Mouse (Mus musculus): ENCODE data around the gene Zfp180.
"Not testable (repeated sequence)": the region's sequence is repeated elsewhere in the genome, so short reads cannot be mapped to it uniquely, and the experiment has no call there.

Gene Zfp180

GRCm38 (mm10) chr7:24081634-24082431 is at the start of gene Zfp180:
Gene Zfp180, plus strand, starts transcription at chr7:24081924.
- DNase-seq: peak; percentile 88 to 89

GRCm38 (mm10) chr7:24052660-24053304 is 28.9 kb upstream of the Zfp180 start, which contains the start of gene Vmn1r183:
Gene Vmn1r183, plus strand, starts transcription at chr7:24053254.
- no peak for DNase-seq

GRCm38 (mm10) chr7:24074424-24074823 is 7.3 kb upstream of the Zfp180 start:
- DNase-seq: not testable (repeated sequence)

- DNase-seq: no peak
Observed at GRCm38 (mm10) chr7:24082457-24083235, 922 bp downstream of the Zfp180 start.

GRCm38 (mm10) chr7:24086871-24087270 is 5.1 kb downstream of the Zfp180 start:
- peak; percentile 21 to 29 for DNase-seq

- no peak for DNase-seq
Observed at GRCm38 (mm10) chr7:24087485-24088125, 5.9 kb downstream of the Zfp180 start.

GRCm38 (mm10) chr7:24104403-24104802 is 22.7 kb downstream of the Zfp180 start:
- DNase-seq: no peak

- DNase-seq: no peak
Observed at GRCm38 (mm10) chr7:24105144-24105703, 23.5 kb downstream of the Zfp180 start.

- no peak for DNase-seq
Observed at GRCm38 (mm10) chr7:24110839-24111238, 29.1 kb downstream of the Zfp180 start.

- no peak for DNase-seq
Observed at GRCm38 (mm10) chr7:24111772-24112155, 30.0 kb downstream of the Zfp180 start.

- DNase-seq: no peak
Observed at GRCm38 (mm10) chr7:24112156-24112856, 30.6 kb downstream of the Zfp180 start, which contains the start of gene Zfp112. Gene Zfp112, plus strand, starts transcription at chr7:24112314.

- DNase-seq: peak; percentile 21 to 32
Observed at GRCm38 (mm10) chr7:24113001-24113400, 31.3 kb downstream of the Zfp180 start.

- no peak for DNase-seq
Observed at GRCm38 (mm10) chr7:24116655-24117054, 34.9 kb downstream of the Zfp180 start.

GRCm38 (mm10) chr7:24133425-24133995 is 51.8 kb downstream of the Zfp180 start:
- DNase-seq: no peak

- peak; percentile 81 for DNase-seq
Observed at GRCm38 (mm10) chr7:24133996-24134828, 52.5 kb downstream of the Zfp180 start, which contains the start of gene Zfp235. Gene Zfp235, plus strand, starts transcription at chr7:24134169.

- DNase-seq: no peak
Observed at GRCm38 (mm10) chr7:24142566-24142965, 60.8 kb downstream of the Zfp180 start.

GRCm38 (mm10) chr7:24153272-24153671 is 71.5 kb downstream of the Zfp180 start:
- peak; percentile 10 to 28 for DNase-seq
